In the genomic region with DNA sequence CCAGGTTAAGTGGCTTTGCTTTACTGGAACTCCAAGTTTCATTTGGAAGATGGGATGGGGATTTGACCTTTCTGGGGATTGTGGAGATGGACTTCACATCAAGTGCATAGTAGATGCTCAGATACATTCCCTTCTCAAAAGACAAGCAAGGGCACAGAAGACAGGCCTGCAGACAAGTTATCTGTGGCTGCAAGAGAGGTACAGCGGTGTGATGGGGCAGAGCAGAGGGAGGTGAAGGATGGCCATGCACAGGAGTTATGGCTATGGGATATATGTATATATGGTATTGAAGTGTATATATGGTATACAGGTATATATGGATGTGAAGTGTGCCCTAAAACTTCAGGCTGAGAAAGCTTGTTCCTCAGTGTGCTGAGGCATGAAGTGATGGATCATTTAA, we compare ENCODE assay signal across 25 mouse cellular contexts.
DNase-seq lines count a peak whose midpoint lies in the region; ATAC-seq and TF ChIP-seq lines count a peak whose summit lies in the region.
"Had no signal": no experiment of that assay in that cellular context is flagged by ENCODE, and none has a peak within 500 bp of the region (broad histone marks: within the 10 kb centered on the region; RNA-seq: fewer than 3 reads in every experiment).

No protein-coding gene starts in this region.

- H3K27ac ChIP-seq in liver, postnatal 0 days (ENCODE audit: low read depth) = no peak overlapping the region
- peak overlapping the region; percentile 82 for H3K27ac ChIP-seq in liver, embryonic 15.5 days (replicated peaks)
- H3K27ac ChIP-seq: heart, embryonic 10.5 days; heart, embryonic 15.5 days; kidney, embryonic 15.5 days; stomach, postnatal 0 days had no signal

- H3K4me2 ChIP-seq in liver, postnatal 0 days (ENCODE audit: low read depth, low read length) = no peak overlapping the region
- peak overlapping the region; percentile 50 for H3K4me2 ChIP-seq in liver, embryonic 15.5 days
- H3K4me2 ChIP-seq: heart, embryonic 15.5 days; hindbrain, embryonic 15.5 days; kidney, embryonic 15.5 days had no signal

- no peak for TF ChIP-seq CTCF in liver, postnatal 0 days (IDR thresholded peaks at IDR 0.05; ENCODE audit: low read depth)

- H3K4me1 ChIP-seq in liver, postnatal 0 days (ENCODE audit: insufficient read depth) = no peaks in the 10 kb centered on the region
- H3K4me1 ChIP-seq in liver, embryonic 15.5 days (replicated peaks) = peaks cover 20% of the 10 kb centered on the region
- H3K4me1 ChIP-seq: heart, embryonic 10.5 days; heart, embryonic 15.5 days; kidney, embryonic 15.5 days; megakaryocyte, embryonic 14.5 days had no signal

- H3K36me3 ChIP-seq in liver, postnatal 0 days (replicated peaks; ENCODE audit: insufficient read depth, low read length) = no peaks in the 10 kb centered on the region
- H3K36me3 ChIP-seq in liver, embryonic 15.5 days (replicated peaks) = no peaks in the 10 kb centered on the region
- H3K36me3 ChIP-seq: heart, embryonic 10.5 days; heart, embryonic 15.5 days; hindbrain, embryonic 15.5 days; kidney, embryonic 15.5 days had no signal

- peak; percentile 17 for DNase-seq in liver
- DNase-seq in liver, postnatal 0 days = no peak
- peak; percentile 19 for DNase-seq in testis, postnatal 14 days (ENCODE audit: low spot score)
- no peak for DNase-seq in testis, postnatal 10 days (ENCODE audit: low spot score)
- DNase-seq in cerebellum, postnatal 36 days = no peak
- no peak for DNase-seq in cerebellum, adult 18-20 months
- DNase-seq: adrenal gland, postnatal 25 days; cerebellum, adult 11-12 months; cerebellum, postnatal 10 days; gastrocnemius, postnatal 25 days; heart, adult 11 months; kidney, adult 18-20 months; kidney, postnatal 25 days; lung, postnatal 4 days; right cerebral cortex, adult 18-20 months; right cerebral cortex, postnatal 4 days had no signal

- ATAC-seq in liver, postnatal 0 days = no peak
- peak; percentile 70 for ATAC-seq in liver, embryonic 15.5 days (ENCODE audit: insufficient read depth)
- ATAC-seq: CD4-positive, CD25-positive, alpha-beta regulatory T cell, adult 4 months; forebrain, embryonic 14.5 days had no signal

- H3K27me3 ChIP-seq in liver, postnatal 0 days (ENCODE audit: insufficient read depth, low read length) = no peaks in the 10 kb centered on the region
- no peaks in the 10 kb centered on the region for H3K27me3 ChIP-seq in liver, embryonic 15.5 days
- H3K27me3 ChIP-seq: heart, embryonic 15.5 days; hindbrain, embryonic 15.5 days; kidney, embryonic 15.5 days; megakaryocyte, embryonic 14.5 days had no signal

- TF ChIP-seq EP300 in liver, postnatal 0 days (IDR thresholded peaks at IDR 0.05; ENCODE audit: low read depth) = no peak

- H3K9ac ChIP-seq in liver, postnatal 0 days (replicated peaks) = no peak overlapping the region
- no peak overlapping the region for H3K9ac ChIP-seq in liver, embryonic 15.5 days
- H3K9ac ChIP-seq: heart, embryonic 15.5 days; hindbrain, embryonic 15.5 days; kidney, embryonic 15.5 days had no signal

- no peak overlapping the region for H3K4me3 ChIP-seq in liver, postnatal 0 days (ENCODE audit: low read depth, low read length)
- H3K4me3 ChIP-seq in liver, embryonic 15.5 days (replicated peaks) = no peak overlapping the region
- H3K4me3 ChIP-seq: heart, embryonic 10.5 days; heart, embryonic 15.5 days; hindbrain, embryonic 15.5 days; kidney, embryonic 15.5 days; megakaryocyte, embryonic 14.5 days had no signal

- H3K9me3 ChIP-seq in liver, postnatal 0 days (ENCODE audit: low read length) = no peaks in the 10 kb centered on the region
- H3K9me3 ChIP-seq in liver, embryonic 15.5 days (replicated peaks) = no peaks in the 10 kb centered on the region
- H3K9me3 ChIP-seq: heart, embryonic 10.5 days; heart, embryonic 15.5 days; hindbrain, embryonic 15.5 days; kidney, embryonic 15.5 days had no signal

- 67% methylated on average over 1 of the region's 1 CpGs for WGBS in liver, postnatal 0 days (ENCODE audit: insufficient replicate concordance)
- 26% methylated on average over 1 of the region's 1 CpGs for WGBS in liver, embryonic 15.5 days (ENCODE audit: insufficient replicate concordance)

Comparison
In these comparisons a context has a peak if more than half of its experiments do, and no peak if none do; other contexts are left out.
1. DNase-seq: peak in liver (single experiment) and testis, postnatal 14 days (single experiment); none in liver, postnatal 0 days (single experiment), testis, postnatal 10 days (single experiment), cerebellum, postnatal 36 days (0 of 2) and cerebellum, adult 18-20 months (0 of 2).